Mouse (Mus musculus) thymus, adult 2 months (tissue): ENCODE measurements around the gene Nsun7.

Source experiments
- CTCF ChIP-seq: fragments of 200-500 bp; IDR thresholded peaks from 2 replicates; pipeline ENCODE4 v1.5.1; 2012; ENCODE audit warnings: mild to moderate bottlenecking, control low read depth, low read length, moderate library complexity, borderline replicate concordance; ENCODE audit not compliant: control insufficient read depth, poor library complexity, insufficient read depth; ENCODE audit errors: extremely low read depth
- POLR2A ChIP-seq: fragments of 200-500 bp; IDR thresholded peaks from 2 replicates; pipeline ENCODE4 v1.6.1; 2012; ENCODE audit warnings: mild to moderate bottlenecking, low read length, control low read depth, moderate library complexity; ENCODE audit not compliant: control insufficient read depth, poor library complexity, insufficient read depth; ENCODE audit errors: extremely low read depth

- TF ChIP-seq POLR2A (no peak), CTCF (no peak)
Measured at GRCm38 (mm10) chr5:66279650-66280049, 20.0 kb downstream of the Nsun7 start.
